Mouse (Mus musculus): ENCODE results near the gene Ppfia2.

DNA sequence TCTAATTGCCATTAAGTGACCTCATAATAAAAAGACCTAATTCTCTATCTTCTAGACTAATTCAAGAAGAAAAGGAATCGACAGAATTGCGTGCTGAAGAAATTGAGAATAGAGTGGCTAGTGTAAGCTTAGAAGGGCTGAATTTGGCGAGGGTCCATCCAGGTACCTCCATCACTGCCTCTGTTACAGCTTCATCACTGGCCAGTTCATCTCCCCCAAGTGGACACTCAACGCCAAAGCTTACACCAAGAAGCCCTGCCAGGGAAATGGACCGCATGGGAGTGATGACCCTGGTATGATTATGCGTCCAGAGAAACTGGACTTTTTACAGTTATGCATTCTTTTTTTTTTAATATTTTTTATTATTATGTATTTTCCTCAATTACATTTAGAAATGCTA, 388.0 kb downstream of the Ppfia2 start:
- TF ChIP-seq POLR2A (IDR thresholded peaks at IDR 0.05; ENCODE audit: insufficient read depth, low read depth, low read length) (no peak), CTCF (IDR thresholded peaks at IDR 0.05) (no peak)

Data from heart, adult 2 months (tissue).